Mouse (Mus musculus) mouse embryonic stem cell (cell line): Measurements from ENCODE around the gene Soat2.

Experiments used
- in situ Hi-C, 2 experiments: fragments of 300-500 bp; cut with MboI; formaldehyde crosslinking; loops; 1 replicate in 1 of 2; 3 replicates in 1 of 2; pipeline ENCODE4 v1.14.3; 2019 to 2020; ENCODE audit warnings: low sequenced_read_pairs in 2 of 2, low pct_unique_long_range_greater_than_20kb in 1 of 2, mixed read lengths in 1 of 2; ENCODE audit not compliant: unreplicated experiment in 1 of 2

The Soat2 gene

GRCm38 (mm10) chr15:102176571-102177316, 26.4 kb downstream of the Soat2 start:
- in situ Hi-C loops, result loop anchor here in 1 of 2 experiments (5.0 kb wide), 1 partner anchor 46 kb away; no protein-coding TSS in a partner anchor

GRCm38 (mm10) chr15:102177417-102177816, 27.1 kb downstream of the Soat2 start:
- in situ Hi-C loops, result loop anchor here in 1 of 2 experiments (5.0 kb wide), 1 partner anchor 45 kb away; no protein-coding TSS in a partner anchor

GRCm38 (mm10) chr15:102178279-102178678, 28.0 kb downstream of the Soat2 start:
- in situ Hi-C loops, result loop anchor here in 1 of 2 experiments (5.0 kb wide), 1 partner anchor 44 kb away; no protein-coding TSS in a partner anchor

GRCm38 (mm10) chr15:102179106-102179505, 28.8 kb downstream of the Soat2 start:
- in situ Hi-C loops, result loop anchor here in 1 of 2 experiments (5.0 kb wide), 1 partner anchor 43 kb away; no protein-coding TSS in a partner anchor

- in situ Hi-C loops, result loop anchor here in 1 of 2 experiments (5.0 kb wide), 1 partner anchor 42 kb away; no protein-coding TSS in a partner anchor
These were observed 29.6 kb downstream of the Soat2 start for GRCm38 (mm10) chr15:102179924-102180323.

- in situ Hi-C loops, result no loop called here
These were observed 32.8 kb downstream of the Soat2 start for GRCm38 (mm10) chr15:102183076-102183475.

GRCm38 (mm10) chr15:102186239-102186638, 35.9 kb downstream of the Soat2 start:
- in situ Hi-C loops, result loop anchor here in 1 of 2 experiments (5.0 kb wide), 1 partner anchor 36 kb away; no protein-coding TSS in a partner anchor

GRCm38 (mm10) chr15:102188096-102188495, 37.8 kb downstream of the Soat2 start:
- in situ Hi-C loops, result loop anchor here in 1 of 2 experiments (5.0 kb wide), 1 partner anchor 34 kb away; no protein-coding TSS in a partner anchor

- in situ Hi-C loops, result loop anchor here in 1 of 2 experiments (5.0 kb wide), 1 partner anchor 33 kb away; no protein-coding TSS in a partner anchor
These were observed 38.6 kb downstream of the Soat2 start for GRCm38 (mm10) chr15:102188883-102189282.

- in situ Hi-C loops, result no loop called here
These were observed 41.4 kb downstream of the Soat2 start for GRCm38 (mm10) chr15:102191699-102192098.

GRCm38 (mm10) chr15:102192271-102192812, 42.0 kb downstream of the Soat2 start:
- in situ Hi-C loops, result no loop called here

- in situ Hi-C loops, result no loop called here
These were observed 42.6 kb downstream of the Soat2 start for GRCm38 (mm10) chr15:102192820-102193386.

GRCm38 (mm10) chr15:102193652-102194051, 43.3 kb downstream of the Soat2 start:
- in situ Hi-C loops, result no loop called here

- in situ Hi-C loops, result no loop called here
These were observed 44.1 kb downstream of the Soat2 start for GRCm38 (mm10) chr15:102194439-102194838.

- in situ Hi-C loops, result no loop called here
These were observed 45.0 kb downstream of the Soat2 start for GRCm38 (mm10) chr15:102195373-102195772.

- in situ Hi-C loops, result no loop called here
These were observed 48.5 kb downstream of the Soat2 start for GRCm38 (mm10) chr15:102198841-102199240.

GRCm38 (mm10) chr15:102202971-102203834, 52.9 kb downstream of the Soat2 start, which contains the start of gene Zfp740:
Gene Zfp740, plus strand, starts transcription at chr15:102203249.
- in situ Hi-C loops, result no loop called here

GRCm38 (mm10) chr15:102203835-102204381, 53.6 kb downstream of the Soat2 start:
- in situ Hi-C loops, result no loop called here
